Mouse (Mus musculus) lung, adult 2 months (tissue): ENCODE measurements around the gene Camta1.

Experiments used
- CTCF ChIP-seq: fragments of 200-500 bp; IDR thresholded peaks from 2 replicates; pipeline ENCODE4 v1.5.1; 2011; ENCODE audit warnings: mild to moderate bottlenecking, low read length, control low read depth; ENCODE audit not compliant: insufficient read depth
- POLR2A ChIP-seq: fragments of 200-500 bp; IDR thresholded peaks from 2 replicates; pipeline ENCODE4 v1.6.1; 2011; ENCODE audit warnings: low read depth, mild to moderate bottlenecking, control low read depth, low read length, borderline replicate concordance; ENCODE audit errors: extremely low read depth

DNA sequence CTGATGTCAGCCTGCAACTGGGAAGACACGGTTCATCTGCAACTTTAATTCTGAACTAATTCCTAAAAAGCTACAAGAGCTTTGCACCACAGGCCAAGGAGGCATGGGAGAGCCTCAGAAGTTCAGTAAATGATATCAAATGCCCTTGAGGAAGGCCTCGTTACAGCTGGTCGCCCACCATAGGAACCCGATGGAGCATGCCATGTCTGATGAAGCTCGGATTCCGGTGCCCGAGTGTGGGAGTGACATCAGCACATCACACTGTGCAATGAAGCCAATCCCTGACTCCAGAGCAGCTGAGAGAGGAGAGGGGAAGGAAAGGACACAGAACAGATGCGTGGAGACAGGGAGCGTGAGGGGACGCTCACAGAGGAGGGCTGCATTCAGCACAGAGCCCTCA is 231.0 kb downstream of the Camta1 start:
- no peak for TF ChIP-seq POLR2A
- no peak for TF ChIP-seq CTCF
